Mouse (Mus musculus) kidney, postnatal 36 days (tissue): ENCODE data around the gene Pam.

Experiments used
- DNase-seq, 2 experiments: peaks; one replicate each; pipeline ENCODE4 v3.0.0; 2021 to 2022; ENCODE audit warnings: mixed read lengths in 2 of 2

The Pam gene

GRCm38 (mm10) chr1:97759841-97760240 lies 335.6 kb downstream of the Pam start:
- DNase-seq, result no peak

- DNase-seq, result no peak
These were observed 341.1 kb downstream of the Pam start for GRCm38 (mm10) chr1:97754392-97754791.

- no peak for DNase-seq
These were observed 342.2 kb downstream of the Pam start for GRCm38 (mm10) chr1:97753216-97753615.

- no peak for DNase-seq
These were observed 347.3 kb downstream of the Pam start for GRCm38 (mm10) chr1:97748163-97748562.

- DNase-seq, result no peak
These were observed 349.2 kb downstream of the Pam start for GRCm38 (mm10) chr1:97746261-97746660.

GRCm38 (mm10) chr1:97745712-97746111 lies 349.7 kb downstream of the Pam start:
- DNase-seq, result no peak
